Mouse (Mus musculus): ENCODE measurements around the gene Cda. TPM values are rescaled to one million over a fixed set of nuclear protein-coding genes. Genes with fewer than 3 reads are reported as not detected.

Gene Cda
- polyA plus RNA-seq (2015; fragmentation: Nextera tagmentation; extraction: Ambion mirVana): 24.6 and 27.1 TPM in 2 replicates

DNA sequence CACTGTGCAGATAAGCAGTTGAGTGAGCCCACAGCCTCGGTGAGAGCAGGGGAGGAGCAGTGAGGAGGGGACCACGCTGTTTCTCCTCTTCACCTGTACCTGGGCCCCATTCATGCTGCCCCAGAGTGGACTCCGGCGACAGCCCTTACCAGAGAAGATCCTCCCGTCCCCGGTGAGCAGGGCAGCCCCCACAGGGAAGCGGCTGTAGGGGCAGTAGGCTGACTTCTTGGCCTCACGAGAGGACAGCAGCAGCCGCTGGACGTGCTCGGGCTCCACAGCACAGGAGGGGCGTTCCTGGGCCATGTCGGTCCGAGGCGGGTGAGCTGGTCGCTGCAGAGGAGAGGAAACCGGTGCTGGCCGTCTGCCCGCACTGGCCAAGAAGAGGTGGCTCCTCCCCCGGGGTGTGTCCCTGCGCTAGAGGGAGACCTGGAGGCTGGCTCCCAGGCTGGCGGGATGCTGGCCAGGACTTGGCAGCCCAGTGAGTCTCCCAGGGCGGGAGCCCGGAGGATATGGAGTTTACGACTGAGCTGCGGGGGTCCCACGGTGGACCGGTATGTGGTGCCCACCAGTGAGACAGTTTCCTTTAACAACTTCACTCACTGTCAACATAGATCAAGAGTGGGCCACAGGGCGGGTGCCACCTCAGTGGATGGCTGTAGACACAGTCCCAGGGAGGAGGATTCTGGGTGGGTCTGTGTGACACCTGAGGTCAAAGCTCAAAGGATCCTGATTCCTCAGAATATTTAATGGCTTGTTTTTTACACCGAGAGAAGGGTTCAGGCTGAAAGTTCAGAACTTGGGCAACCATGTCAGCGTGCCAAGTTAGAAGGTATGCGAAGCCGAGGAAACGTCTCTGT lies at the start of gene Cda:
Cda (minus strand) TSS at position 352 of the 857 bp plus-strand sequence.
- H3K9me3 ChIP-seq (ENCODE audit: low read length): no peaks in the 10 kb centered on the region
- H3K27me3 ChIP-seq (ENCODE audit: insufficient read depth, low read length): no peaks in the 10 kb centered on the region
- ATAC-seq (ENCODE audit: low FRiP score, low TSS enrichment): peak; percentile 96
- H3K9ac ChIP-seq (replicated peaks; ENCODE audit: low read length): peak within 1 kb of the TSS; percentile 71
- H3K27ac ChIP-seq (ENCODE audit: low read length): peak within 1 kb of the TSS; percentile 45; the same call in 1 of the 2 replicates
- H3K36me3 ChIP-seq (ENCODE audit: insufficient read depth, low read length): no peaks in the 10 kb centered on the region
- WGBS: 7% methylated on average over 34 of the region's 34 CpGs
- peak within 1 kb of the TSS; percentile 68 for H3K4me2 ChIP-seq (replicated peaks; ENCODE audit: low read depth, low read length)
- peak within 1 kb of the TSS; percentile 49 for H3K4me3 ChIP-seq (ENCODE audit: low read length)
- peaks cover 11% of the 10 kb centered on the region for H3K4me1 ChIP-seq (ENCODE audit: insufficient read depth, low read length)

DNA sequence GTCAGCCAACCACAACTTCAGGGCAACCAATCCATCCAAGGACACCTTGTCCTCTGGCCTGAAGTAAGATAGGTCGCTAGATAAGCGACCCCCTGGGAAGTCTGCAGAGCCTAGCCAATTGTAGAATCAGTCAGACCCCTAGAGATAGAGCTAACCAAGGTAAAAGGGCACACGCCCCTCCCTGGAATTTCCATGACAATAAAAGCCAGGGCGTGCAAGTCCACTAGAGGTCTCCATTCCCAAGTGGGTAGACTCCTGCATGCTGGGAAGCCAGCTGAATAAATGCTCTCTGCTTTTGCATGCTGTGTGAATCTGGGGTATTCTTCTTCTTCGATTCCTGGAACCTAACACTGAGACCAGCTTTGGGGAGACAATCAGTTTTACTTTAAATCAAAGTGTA lies 48.6 kb upstream of the Cda start:
- Histone ChIP-seq H3K9me3 (ENCODE audit: low read length) (no peaks in the 10 kb centered on the region), H3K27ac (ENCODE audit: low read length) (no peak overlapping the region), H3K9ac (replicated peaks; ENCODE audit: low read length) (no peak overlapping the region), H3K4me2 (replicated peaks; ENCODE audit: low read depth, low read length) (no peak overlapping the region), H3K27me3 (ENCODE audit: insufficient read depth, low read length) (peaks cover 13% of the 10 kb centered on the region), H3K4me1 (ENCODE audit: insufficient read depth, low read length) (peaks cover 15% of the 10 kb centered on the region), H3K36me3 (ENCODE audit: insufficient read depth, low read length) (no peaks in the 10 kb centered on the region), H3K4me3 (ENCODE audit: low read length) (no peak overlapping the region)
- ATAC-seq (ENCODE audit: low FRiP score, low TSS enrichment): no peak
- WGBS: 70% methylated on average over 5 of the region's 5 CpGs

DNA sequence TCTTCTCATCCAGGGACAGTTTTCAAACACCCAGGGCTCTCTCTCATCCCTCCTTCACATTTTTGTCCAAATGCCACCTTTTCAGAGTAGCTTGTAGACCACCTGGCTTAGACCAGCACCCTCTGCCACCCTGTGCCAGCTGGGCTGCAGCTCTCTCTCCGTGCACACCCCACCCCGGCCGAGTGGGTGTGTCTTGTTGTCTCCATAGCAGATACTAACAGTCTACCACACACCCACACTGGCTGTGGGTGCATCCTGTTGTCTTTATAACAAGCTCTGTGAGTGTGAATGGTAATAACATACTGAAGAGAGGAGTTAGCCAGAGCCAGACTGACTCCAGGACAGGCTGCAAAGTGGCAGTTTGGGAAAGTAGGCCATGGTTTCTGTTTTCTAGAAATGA lies 48.2 kb upstream of the Cda start:
- no peak overlapping the region for H3K4me3 ChIP-seq (ENCODE audit: low read length)
- H3K9ac ChIP-seq (replicated peaks; ENCODE audit: low read length): no peak overlapping the region
- peaks cover 13% of the 10 kb centered on the region for H3K27me3 ChIP-seq (ENCODE audit: insufficient read depth, low read length)
- 81% methylated on average over 3 of the region's 3 CpGs for WGBS
- no peaks in the 10 kb centered on the region for H3K9me3 ChIP-seq (ENCODE audit: low read length)
- H3K4me2 ChIP-seq (replicated peaks; ENCODE audit: low read depth, low read length): no peak overlapping the region
- no peak overlapping the region for H3K27ac ChIP-seq (ENCODE audit: low read length)
- H3K36me3 ChIP-seq (ENCODE audit: insufficient read depth, low read length): no peaks in the 10 kb centered on the region
- peaks cover 15% of the 10 kb centered on the region for H3K4me1 ChIP-seq (ENCODE audit: insufficient read depth, low read length)
- no peak for ATAC-seq (ENCODE audit: low FRiP score, low TSS enrichment)

DNA sequence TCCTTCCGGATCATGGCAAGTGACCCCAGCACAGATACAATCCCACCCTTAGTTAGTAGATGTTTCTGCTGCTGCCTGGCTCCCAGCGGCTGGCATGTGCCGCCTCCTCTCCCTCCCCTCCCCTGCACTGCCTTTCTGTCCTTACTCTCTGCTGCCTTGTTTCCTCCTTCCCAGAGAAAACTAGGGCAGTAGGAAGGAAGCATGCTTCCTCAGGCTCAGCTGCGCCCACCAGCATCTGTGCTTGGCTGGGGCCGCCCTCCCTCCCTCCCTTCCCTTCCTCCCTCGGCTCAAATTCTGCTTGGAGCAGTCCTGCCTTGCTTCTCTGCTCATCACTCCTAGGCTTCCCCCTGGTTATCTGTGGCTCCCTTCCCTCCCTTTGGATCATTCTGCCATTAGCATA lies 46.9 kb upstream of the Cda start:
- 15% methylated on average over 5 of the region's 6 CpGs for WGBS
- H3K4me1 ChIP-seq (ENCODE audit: insufficient read depth, low read length): peaks cover 15% of the 10 kb centered on the region

DNA sequence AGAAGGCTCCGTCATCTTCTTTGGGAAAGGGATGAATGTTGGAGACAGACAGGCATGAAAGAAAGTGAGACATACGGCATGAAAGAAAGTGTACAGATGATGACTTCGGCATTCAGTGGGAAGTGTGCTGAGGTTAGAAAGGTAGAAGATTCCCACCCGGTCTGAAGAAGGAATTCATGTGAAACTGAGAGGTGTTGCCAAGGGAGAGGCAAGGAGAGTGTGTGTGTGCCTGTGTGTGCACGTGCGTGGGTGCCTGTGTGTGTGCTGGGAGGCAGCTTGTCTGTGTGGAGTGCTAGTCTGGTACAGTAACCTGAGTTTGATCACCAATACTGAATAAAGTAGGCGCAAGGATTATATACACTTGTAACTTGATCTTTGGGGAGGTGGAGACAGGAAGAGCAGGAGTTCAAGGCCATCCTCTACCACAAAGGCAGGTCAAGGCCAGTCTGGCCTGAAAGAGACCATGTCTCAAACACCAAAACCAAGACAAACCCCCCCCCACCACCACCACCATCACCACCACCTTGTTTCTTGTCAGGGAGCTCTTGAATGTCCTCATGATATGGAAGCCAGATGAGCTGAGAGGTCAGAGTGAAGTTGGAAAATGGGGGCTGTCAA lies 43.8 kb upstream of the Cda start:
- H3K36me3 ChIP-seq (ENCODE audit: insufficient read depth, low read length): no peaks in the 10 kb centered on the region
- H3K4me1 ChIP-seq (ENCODE audit: insufficient read depth, low read length): peaks cover 15% of the 10 kb centered on the region
- 39% methylated on average over 7 of the region's 7 CpGs for WGBS
- H3K4me2 ChIP-seq (replicated peaks; ENCODE audit: low read depth, low read length): no peak overlapping the region
- no peak overlapping the region for H3K9ac ChIP-seq (replicated peaks; ENCODE audit: low read length)
- H3K27me3 ChIP-seq (ENCODE audit: insufficient read depth, low read length): no peaks in the 10 kb centered on the region
- ATAC-seq (ENCODE audit: low FRiP score, low TSS enrichment): no peak
- H3K9me3 ChIP-seq (ENCODE audit: low read length): no peaks in the 10 kb centered on the region
- H3K4me3 ChIP-seq (ENCODE audit: low read length): no peak overlapping the region
- H3K27ac ChIP-seq (ENCODE audit: low read length): no peak overlapping the region

More for the DNA sequence above, 46.9 kb upstream of the Cda start:
- 0 out of 2 replicates have a peak overlapping the region, but pooled peaks have one; percentile 37 for H3K9ac ChIP-seq (replicated peaks; ENCODE audit: low read length)
- ATAC-seq (ENCODE audit: low FRiP score, low TSS enrichment): peak; percentile 72
- H3K4me2 ChIP-seq (replicated peaks; ENCODE audit: low read depth, low read length): peak overlapping the region; percentile 2; the same call in 1 of the 2 replicates
- H3K4me3 ChIP-seq (ENCODE audit: low read length): no peak overlapping the region
- peaks cover 10% of the 10 kb centered on the region for H3K27me3 ChIP-seq (ENCODE audit: insufficient read depth, low read length)
- no peaks in the 10 kb centered on the region for H3K9me3 ChIP-seq (ENCODE audit: low read length)
- peak overlapping the region; percentile 51 for H3K27ac ChIP-seq (ENCODE audit: low read length)
- no peaks in the 10 kb centered on the region for H3K36me3 ChIP-seq (ENCODE audit: insufficient read depth, low read length)

DNA sequence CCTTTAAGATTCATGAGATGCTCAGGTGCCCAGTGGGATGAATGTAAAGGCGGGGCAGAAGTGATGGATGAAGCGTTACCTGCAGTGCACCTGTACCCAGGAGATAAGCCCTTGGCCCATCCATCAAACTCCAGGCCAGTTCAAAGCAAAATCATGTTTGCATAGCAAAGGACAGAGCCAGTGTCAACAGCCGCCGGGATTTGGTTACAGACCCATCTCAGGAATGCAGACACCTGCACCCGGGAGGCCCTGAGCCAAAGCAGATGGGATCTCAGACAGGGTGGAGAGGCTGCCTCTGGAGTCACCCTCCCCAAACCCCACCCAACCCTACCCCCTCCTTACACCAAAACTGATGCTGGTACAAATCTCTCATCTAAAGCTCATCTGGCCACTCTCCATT lies 43.2 kb upstream of the Cda start:
- H3K9me3 ChIP-seq (ENCODE audit: low read length): no peaks in the 10 kb centered on the region
- no peaks in the 10 kb centered on the region for H3K27me3 ChIP-seq (ENCODE audit: insufficient read depth, low read length)
- no peaks in the 10 kb centered on the region for H3K36me3 ChIP-seq (ENCODE audit: insufficient read depth, low read length)
- 7% methylated on average over 5 of the region's 5 CpGs for WGBS
- H3K4me1 ChIP-seq (ENCODE audit: insufficient read depth, low read length): peaks cover 15% of the 10 kb centered on the region
- H3K4me2 ChIP-seq (replicated peaks; ENCODE audit: low read depth, low read length): no peak overlapping the region
- ATAC-seq (ENCODE audit: low FRiP score, low TSS enrichment): peak; percentile 60; the same call in 1 of the 2 replicates
- no peak overlapping the region for H3K4me3 ChIP-seq (ENCODE audit: low read length)
- H3K27ac ChIP-seq (ENCODE audit: low read length): no peak overlapping the region
- no peak overlapping the region for H3K9ac ChIP-seq (replicated peaks; ENCODE audit: low read length)

DNA sequence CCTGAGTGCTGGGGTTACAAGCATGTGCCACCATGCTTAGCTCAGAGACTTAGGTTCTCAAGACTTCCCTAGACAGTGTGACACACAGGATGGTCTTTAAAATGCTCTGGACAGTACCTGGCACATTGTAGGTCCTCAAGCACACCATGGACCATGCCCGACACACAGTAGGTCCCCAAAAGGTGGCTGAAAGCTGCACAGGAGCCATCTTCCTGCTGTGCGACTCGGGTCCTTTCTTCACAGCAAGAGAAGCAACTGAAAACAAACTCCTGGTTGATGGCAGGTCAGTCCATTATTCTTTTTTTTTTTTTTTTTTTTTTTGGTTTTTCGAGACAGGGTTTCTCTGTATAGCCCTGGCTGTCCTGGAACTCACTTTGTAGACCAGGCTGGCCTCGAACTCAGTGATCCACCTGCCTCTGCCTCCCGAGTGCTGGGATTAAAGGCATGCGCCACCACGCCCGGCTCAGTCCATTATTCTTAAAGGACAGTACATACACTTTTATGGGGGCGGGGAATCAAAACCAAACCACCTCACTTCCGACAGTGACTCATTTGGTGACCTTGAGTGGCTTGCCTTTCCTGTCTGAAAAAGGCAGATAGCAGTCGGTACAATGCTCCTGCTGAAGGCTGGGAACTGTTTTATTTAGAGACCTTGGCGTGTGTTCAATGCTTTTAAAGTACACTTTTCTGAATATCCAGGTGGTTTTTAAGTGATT lies 39.8 kb upstream of the Cda start:
- WGBS: 67% methylated on average over 12 of the region's 13 CpGs
- H3K9me3 ChIP-seq (ENCODE audit: low read length): no peaks in the 10 kb centered on the region
- no peak overlapping the region for H3K27ac ChIP-seq (ENCODE audit: low read length)
- no peak overlapping the region for H3K9ac ChIP-seq (replicated peaks; ENCODE audit: low read length)
- H3K4me2 ChIP-seq (replicated peaks; ENCODE audit: low read depth, low read length): no peak overlapping the region
- H3K4me1 ChIP-seq (ENCODE audit: insufficient read depth, low read length): no peaks in the 10 kb centered on the region
- no peaks in the 10 kb centered on the region for H3K36me3 ChIP-seq (ENCODE audit: insufficient read depth, low read length)
- no peak overlapping the region for H3K4me3 ChIP-seq (ENCODE audit: low read length)
- H3K27me3 ChIP-seq (ENCODE audit: insufficient read depth, low read length): no peaks in the 10 kb centered on the region
- no peak for ATAC-seq (ENCODE audit: low FRiP score, low TSS enrichment)

DNA sequence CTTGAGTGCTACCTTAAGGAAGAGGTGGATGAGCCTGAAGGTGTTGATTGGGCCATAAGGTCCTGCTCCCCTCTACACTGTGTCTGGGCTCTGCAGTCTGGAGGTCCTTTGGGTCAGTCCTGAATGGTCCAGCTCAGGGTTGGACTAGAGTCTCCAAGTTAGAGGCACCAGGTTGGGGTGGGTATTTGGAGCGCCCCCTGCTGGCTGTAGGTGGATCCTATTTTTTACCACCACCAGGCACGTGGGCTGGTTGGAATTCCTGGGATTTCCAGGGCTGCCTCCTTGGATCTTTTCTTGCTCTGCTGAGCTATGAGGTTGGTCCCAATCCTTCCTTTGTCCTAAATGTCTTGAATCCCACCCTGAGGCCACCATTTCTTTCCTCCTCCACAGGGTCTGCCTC lies 37.0 kb upstream of the Cda start:
- Histone ChIP-seq H3K27me3 (ENCODE audit: insufficient read depth, low read length) (0 out of 2 replicates have a peak, but pooled peaks cover 3% of the 10 kb centered on the region), H3K36me3 (ENCODE audit: insufficient read depth, low read length) (no peaks in the 10 kb centered on the region), H3K9ac (replicated peaks; ENCODE audit: low read length) (no peak overlapping the region), H3K4me1 (ENCODE audit: insufficient read depth, low read length) (no peaks in the 10 kb centered on the region), H3K4me2 (replicated peaks; ENCODE audit: low read depth, low read length) (no peak overlapping the region), H3K27ac (ENCODE audit: low read length) (no peak overlapping the region), H3K9me3 (ENCODE audit: low read length) (no peaks in the 10 kb centered on the region), H3K4me3 (ENCODE audit: low read length) (no peak overlapping the region)
- WGBS: 2% methylated on average over 2 of the region's 2 CpGs
- no peak for ATAC-seq (ENCODE audit: low FRiP score, low TSS enrichment)

DNA sequence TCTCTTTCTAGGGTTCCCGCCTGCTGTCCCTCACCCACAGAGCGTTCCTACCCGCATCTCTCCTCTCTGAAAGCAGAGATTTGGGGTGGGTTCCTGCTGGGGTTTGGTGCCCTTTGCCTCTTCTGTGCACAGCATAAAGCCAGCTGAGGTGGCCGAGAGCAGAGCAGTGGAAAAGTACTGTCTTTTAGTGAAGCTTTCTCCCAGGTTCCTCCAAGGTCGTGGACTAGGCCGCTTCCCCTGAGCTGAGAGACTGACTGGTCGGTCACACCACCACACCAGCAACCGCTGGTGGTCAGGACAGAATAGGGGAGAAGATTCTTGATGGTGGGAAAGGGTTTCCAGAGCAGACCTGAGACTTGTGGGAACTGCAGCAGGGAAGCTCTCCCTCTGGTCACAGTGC lies 28.9 kb upstream of the Cda start:
- Histone ChIP-seq H3K4me2 (replicated peaks; ENCODE audit: low read depth, low read length) (peak overlapping the region; percentile 52), H3K36me3 (ENCODE audit: insufficient read depth, low read length) (no peaks in the 10 kb centered on the region), H3K27me3 (ENCODE audit: insufficient read depth, low read length) (peaks cover 68% of the 10 kb centered on the region), H3K27ac (ENCODE audit: low read length) (no peak overlapping the region), H3K4me1 (ENCODE audit: insufficient read depth, low read length) (peaks cover 21% of the 10 kb centered on the region), H3K9ac (replicated peaks; ENCODE audit: low read length) (no peak overlapping the region), H3K9me3 (ENCODE audit: low read length) (no peaks in the 10 kb centered on the region), H3K4me3 (ENCODE audit: low read length) (peak overlapping the region; percentile 33)
- no peak for ATAC-seq (ENCODE audit: low FRiP score, low TSS enrichment)
- 5% methylated on average over 8 of the region's 8 CpGs for WGBS
